Mouse (Mus musculus): ENCODE data around the gene Mon1b.

The Mon1b gene

DNA sequence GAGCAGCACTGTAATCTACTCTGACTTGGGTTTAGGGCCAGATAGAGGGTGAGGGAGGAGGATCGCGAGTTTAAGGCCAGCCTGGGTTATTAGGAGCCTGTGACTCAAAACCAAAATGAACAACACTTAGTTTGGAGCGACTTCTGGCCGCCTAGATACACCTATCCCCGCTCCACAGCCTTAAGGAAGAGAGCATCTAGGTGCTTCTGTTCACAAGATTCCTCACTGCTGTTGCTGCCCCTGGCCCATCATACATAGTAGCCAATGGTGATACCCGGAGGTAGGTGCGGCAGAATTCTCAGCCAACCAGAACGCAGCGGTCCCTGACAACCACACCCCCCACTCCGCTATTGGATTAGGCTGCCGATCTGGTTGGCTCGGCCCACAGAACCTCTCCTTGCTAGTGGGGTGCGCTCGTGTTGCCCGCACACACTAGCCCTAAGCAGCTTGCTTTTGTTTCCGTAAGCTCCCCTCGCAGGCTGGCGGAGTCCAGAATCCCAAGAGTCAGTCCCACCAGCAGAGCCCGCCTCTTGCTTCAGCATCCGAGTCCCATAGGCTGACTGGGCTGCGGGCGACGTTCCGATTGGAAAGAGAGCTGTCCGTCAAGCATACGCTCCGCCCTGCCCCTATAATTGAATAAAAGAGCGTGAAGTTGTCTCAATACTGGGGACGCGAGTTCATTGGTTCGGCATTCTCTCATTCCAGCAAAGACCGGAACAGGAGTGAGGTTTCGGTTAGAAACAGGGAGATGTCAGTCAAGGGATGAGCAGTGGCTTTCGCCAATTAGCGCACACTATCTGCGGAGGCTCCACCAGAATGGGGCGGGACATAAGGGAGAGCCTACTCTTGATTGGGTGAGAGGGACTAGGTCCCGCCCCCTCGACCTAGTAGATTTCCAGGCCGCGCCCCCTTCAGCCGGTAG lies at the start of gene Mon1b:
Gene Mon1b (plus strand): TSS at position 918 of the 922 bp plus-strand sequence.
- peak; percentile 98 for DNase-seq

DNA sequence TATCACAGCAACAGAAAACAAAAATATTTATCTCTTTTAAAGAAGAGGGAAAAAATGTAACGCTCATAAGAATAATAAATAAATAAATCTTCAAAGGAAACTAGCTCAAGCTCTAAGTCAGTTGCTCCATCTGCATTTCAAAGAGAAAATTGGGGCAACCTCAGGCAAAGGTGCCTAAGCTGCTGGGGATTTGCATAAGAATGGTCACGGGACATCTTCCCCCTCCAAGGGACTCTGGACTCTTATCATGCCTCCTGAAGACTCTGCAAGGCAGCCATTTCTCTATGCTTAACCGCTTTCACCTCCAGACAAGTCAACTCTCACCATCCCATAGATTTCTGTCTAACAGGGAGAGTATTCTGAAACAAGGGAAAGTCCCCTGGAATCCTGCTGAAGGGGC lies 37.0 kb upstream of the Mon1b start:
- DNase-seq = no peak

DNA sequence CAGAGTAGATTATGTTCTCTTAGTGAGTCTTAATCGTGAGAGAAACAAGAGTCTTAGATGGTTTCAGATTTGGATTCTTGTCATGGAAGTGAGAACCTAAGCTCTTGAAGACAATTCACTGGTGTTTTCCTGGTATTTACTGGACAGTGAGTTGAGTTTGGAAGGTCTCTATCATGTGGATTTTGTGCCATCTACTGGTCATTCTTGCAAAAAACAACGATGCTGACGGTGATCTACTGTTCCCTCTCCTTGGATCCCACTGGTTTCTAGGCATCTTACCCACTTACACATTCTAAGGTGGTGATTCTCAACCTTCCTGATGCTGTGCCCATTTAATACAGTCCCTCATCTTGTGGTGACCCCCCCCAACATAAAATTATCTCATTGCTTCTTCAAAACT lies 2.8 kb upstream of the Mon1b start:
- peak; percentile 56 for DNase-seq

- DNase-seq = no peak
These were observed 1.2 kb upstream of the Mon1b start for GRCm38 (mm10) chr8:113634161-113634560.

DNA sequence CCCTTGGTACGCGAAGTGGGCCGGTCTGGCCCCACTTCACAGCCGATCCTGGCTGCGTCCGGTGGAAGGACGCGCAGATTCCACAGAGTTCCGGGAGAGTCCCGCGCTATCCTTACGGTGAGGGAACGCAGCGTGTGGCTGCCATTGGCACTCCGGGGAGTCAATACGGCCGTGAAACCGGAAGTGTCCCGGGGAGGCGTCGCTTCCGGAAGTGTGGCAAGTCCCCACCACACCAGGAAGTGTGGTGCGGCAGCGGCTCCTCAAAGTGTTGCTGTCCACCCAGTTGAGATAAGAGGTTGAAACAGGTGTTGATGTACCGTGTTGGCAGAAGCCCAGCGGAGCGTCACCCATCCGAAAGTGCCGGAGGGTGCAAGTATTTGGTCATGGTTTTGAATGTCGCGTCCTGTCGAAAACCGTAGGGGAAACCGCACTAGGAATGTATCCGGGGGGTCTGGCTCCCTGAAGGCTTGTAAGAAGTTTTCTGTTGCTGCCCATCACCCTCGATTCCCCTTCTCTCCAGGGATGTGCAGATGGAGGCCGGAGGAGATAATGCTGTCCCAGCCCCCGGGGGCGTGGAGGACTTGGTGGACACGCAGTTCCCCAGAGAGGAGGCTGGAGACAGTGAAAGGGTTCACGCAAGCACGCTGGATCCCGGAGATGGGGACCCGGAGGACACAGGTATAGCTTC lies 349 bp downstream of the Mon1b start:
- no peak for DNase-seq

- DNase-seq = no peak
These were observed 867 bp downstream of the Mon1b start for GRCm38 (mm10) chr8:113636280-113636628.

- no peak for DNase-seq
These were observed 5.0 kb downstream of the Mon1b start for GRCm38 (mm10) chr8:113640357-113640756.

DNA sequence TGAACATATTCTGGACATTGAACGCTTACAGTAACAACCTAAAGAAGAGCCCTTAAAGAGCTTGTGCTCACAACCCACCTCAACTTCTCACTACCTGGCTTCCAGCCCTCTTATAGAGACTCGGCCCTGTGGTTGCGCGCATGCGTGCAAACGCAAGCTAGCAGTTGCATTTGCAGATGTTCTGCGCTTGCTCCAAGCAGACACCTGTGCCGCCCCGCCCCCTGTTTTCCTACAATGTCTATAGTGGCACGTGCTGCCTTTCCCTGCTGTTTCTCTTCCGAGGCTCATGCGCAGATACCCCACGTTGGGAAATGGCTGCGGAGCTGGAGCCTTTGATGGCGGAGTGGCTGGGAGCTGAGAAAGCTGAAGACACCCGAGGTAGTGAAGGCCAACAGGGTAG lies 7.5 kb downstream of the Mon1b start, which contains the start of gene Syce1l:
Gene Syce1l (plus strand): TSS at position 288 of the 400 bp plus-strand sequence.
- DNase-seq = no peak

DNA sequence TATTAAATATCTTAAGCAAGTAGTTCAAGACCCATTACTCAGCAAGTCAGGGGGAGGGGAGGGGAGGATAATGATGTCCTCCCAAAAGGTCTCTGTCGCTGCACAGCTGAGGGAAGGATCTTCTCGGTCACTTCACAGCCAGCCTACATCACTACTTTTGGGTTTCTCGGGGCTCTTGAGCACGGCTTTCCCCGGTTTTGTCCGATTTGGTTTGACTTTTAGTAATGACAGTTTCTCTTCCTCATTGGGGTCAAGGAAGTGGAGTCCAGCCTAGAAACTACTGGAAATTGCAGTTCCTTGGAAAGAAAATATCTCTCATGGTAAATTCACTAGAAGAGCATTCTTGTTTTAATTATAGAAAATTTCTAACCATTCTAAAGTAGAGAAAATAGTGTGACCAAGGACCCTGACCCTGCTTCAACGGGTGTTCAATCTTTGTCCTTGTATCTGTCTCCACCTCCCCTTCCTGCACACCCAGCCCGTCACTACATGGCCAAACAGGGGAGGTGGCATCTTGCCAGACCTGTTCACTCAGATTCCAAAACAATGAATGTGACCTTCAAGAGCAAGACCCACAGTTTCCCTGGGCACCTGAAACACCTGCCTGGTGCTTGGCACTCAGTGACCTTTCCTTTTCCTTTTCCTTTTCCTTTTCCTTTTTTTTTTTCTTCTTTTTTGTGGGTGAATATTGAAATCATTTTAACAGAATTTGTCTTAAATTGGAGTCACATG lies 8.3 kb downstream of the Mon1b start:
- no peak for DNase-seq

GRCm38 (mm10) chr8:113645220-113645619 lies 9.8 kb downstream of the Mon1b start:
- no peak for DNase-seq

GRCm38 (mm10) chr8:113652450-113652849 lies 17.1 kb downstream of the Mon1b start:
- no peak for DNase-seq

DNA sequence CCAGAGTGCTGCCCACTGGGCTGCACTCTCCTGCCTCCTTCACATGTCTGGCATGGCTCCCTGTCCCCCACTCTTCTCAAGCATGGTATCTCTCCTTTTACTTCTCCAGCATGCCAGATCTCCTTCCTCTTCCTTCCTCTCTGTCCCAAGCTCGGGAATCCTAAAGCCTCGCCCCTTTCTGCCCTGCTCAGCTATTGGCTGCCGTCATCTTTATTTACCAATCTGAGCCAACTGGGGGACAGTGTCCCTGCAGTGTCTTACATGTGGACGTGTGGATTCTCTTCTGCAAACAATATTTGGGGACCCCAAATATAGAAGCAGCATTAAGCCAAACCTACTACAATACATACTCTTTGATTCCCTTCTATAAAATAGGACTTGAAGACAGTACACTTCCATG lies 17.8 kb downstream of the Mon1b start:
- DNase-seq = no peak

GRCm38 (mm10) chr8:113656154-113656553 lies 20.8 kb downstream of the Mon1b start:
- DNase-seq = no peak

- no peak for DNase-seq
These were observed 21.4 kb downstream of the Mon1b start for GRCm38 (mm10) chr8:113656681-113657298.

DNA sequence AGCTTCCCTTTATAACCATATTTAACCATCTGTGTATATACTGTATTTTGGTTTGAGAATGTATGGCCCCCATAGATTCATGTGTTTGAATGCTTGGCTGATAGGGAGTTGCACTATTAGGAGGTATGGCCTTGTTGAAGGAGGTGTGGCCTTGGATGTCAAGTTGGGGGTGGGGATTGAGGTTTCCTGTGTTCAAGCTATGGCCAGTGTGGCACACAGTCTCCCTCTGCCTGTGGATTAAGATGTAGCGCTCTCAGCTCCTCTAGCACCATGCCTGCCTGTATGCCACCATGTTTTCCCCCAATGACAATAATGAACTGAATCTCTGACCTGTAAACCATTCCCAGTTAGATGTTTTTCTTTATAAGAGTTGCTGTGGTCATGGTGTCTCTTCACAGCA lies 24.7 kb downstream of the Mon1b start:
- DNase-seq = no peak

DNA sequence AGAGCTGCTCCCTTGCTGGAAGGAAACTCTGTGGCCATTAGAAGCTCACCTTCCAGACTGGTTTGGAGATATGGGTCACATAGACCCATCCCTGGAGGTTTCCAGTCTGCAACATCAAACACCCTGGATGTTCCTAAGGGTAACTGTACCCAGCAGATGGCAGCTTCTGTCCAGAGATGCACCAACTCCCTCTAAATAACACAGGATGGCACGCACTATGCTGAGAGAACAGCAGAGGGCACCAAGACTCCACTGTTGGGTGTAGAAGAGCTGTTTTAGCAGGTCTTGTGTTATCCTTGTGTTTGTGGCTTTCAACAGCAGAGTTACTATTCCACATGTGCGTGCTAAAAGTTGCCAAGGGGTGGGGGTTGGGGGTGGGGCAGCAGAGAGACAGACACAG lies 29.2 kb downstream of the Mon1b start:
- DNase-seq = peak; percentile 89

GRCm38 (mm10) chr8:113665036-113665435 lies 29.6 kb downstream of the Mon1b start:
- no peak for DNase-seq

DNA sequence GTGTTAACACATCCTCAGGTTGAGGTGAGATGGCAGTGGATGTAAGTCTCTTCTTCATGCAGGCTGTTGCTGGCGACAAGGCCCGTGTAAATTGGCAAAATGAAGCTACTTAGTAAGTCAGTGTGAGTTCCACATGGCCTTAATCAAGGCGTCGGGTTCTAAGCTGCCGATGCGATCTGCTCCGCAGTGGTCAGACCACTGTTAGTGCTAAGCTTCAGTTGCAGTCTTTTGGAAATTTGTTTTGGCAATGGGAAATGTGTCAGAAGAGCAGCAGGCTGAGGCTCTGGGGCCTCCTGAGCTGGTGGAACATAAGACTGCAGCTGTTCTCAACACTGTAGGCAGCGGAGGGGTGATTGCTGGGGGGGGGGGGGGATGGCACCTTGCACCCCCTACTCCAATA lies 30.6 kb downstream of the Mon1b start:
- no peak for DNase-seq

GRCm38 (mm10) chr8:113666714-113667432 lies 31.5 kb downstream of the Mon1b start:
- no peak for DNase-seq

GRCm38 (mm10) chr8:113669924-113670323 lies 34.5 kb downstream of the Mon1b start:
- no peak for DNase-seq

GRCm38 (mm10) chr8:113672599-113673255 lies 37.3 kb downstream of the Mon1b start:
- no peak for DNase-seq

DNA sequence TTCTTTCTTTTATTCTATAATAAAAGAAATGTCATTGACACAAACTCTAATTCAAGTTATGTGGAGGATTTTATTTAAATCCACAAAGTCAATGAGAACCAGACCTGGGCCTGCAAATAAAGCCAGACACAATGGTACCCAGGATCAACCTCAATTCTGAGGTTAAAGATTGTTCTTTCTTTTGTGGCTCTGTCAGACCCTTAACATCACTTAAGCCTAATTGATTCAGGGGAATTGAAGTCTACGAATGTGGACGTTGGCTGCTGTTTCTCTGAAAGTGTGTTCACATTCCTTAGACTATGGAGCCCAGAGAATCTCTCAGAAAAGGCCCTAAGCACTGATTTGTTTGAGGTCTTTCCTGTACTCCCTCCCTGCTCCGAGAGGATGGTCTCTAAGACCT lies 37.9 kb downstream of the Mon1b start:
- no peak for DNase-seq

Measured in right cerebral cortex, adult 18-20 months (tissue).